In the genomic region with DNA sequence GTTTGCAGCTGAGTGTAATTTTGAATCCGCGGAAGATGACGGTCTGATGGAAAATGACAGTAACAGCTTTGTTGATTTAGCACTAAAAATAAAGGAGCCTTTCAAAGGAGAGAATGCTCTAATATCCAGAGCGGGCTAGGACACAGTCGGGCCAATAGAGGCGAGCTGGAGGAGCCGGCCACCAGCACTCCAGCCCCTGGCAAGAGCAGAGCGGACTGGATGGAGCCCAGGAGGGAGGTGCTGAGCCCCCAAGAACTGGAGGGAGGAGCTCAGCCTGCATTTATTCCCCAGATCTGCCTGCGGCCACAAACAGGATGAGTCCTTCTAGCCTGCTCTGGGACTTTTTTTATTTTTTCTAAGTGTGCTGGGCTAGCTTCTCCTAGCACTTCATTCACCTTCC, we compare ENCODE assay signal across 9 mouse cellular contexts.
DNase-seq lines count a peak whose midpoint lies in the region; ATAC-seq and TF ChIP-seq lines count a peak whose summit lies in the region.
"Had no signal": no experiment of that assay in that cellular context is flagged by ENCODE, and none has a peak within 500 bp of the region (broad histone marks: within the 10 kb centered on the region; RNA-seq: fewer than 3 reads in every experiment).

No protein-coding gene starts in this region.

- intact Hi-C loops in gastrocnemius, adult 2 months (cut with DNase I): no loop called here

- H3K36me3 ChIP-seq in kidney, adult 2 months (ENCODE audit: control insufficient read depth, insufficient read depth, low read length): no peaks in the 10 kb centered on the region

- no peak overlapping the region for H3K4me3 ChIP-seq in kidney, adult 2 months (ENCODE audit: insufficient read depth, low read depth, low read length)
- H3K4me3 ChIP-seq in gastrocnemius, adult 2 months: no peak overlapping the region

- H3K27ac ChIP-seq in kidney, adult 2 months (ENCODE audit: insufficient read depth, low read depth, low read length): no peak overlapping the region
- peak overlapping the region; percentile 35; the same call in 1 of the 2 replicates for H3K27ac ChIP-seq in gastrocnemius, adult 2 months

- ATAC-seq in megakaryocyte progenitor cell, adult 5-6 weeks (replicated peaks; ENCODE audit: poor library complexity): no peak
- ATAC-seq: Patski had no signal

- 61% methylated on average over 9 of the region's 9 CpGs for WGBS in kidney, adult 2 months

- H3K4me1 ChIP-seq in kidney, adult 2 months (ENCODE audit: control insufficient read depth, insufficient read depth, low read length): no peaks in the 10 kb centered on the region

- DNase-seq in kidney, postnatal 10 days: peak; percentile 30
- no peak for DNase-seq in kidney, adult 2 months
- peak; percentile 56 for DNase-seq in cerebellum, adult 9-11 months
- peak; percentile 78 for DNase-seq in gastrocnemius, adult 2 months
- peak; percentile 43 to 61 for DNase-seq in layer of hippocampus, postnatal 10 days (ENCODE audit: low spot score in 2 of 2)
- peak; percentile 10 for DNase-seq in right cerebral cortex, postnatal 25 days
- DNase-seq in MN1 (ENCODE audit: low spot score): no peak

- H3K27me3 ChIP-seq in kidney, adult 2 months (replicated peaks; ENCODE audit: control insufficient read depth, insufficient read depth, low read length): no peaks in the 10 kb centered on the region
- H3K27me3 ChIP-seq: Patski had no signal

- no peak for TF ChIP-seq CTCF in kidney, adult 2 months (conservative IDR thresholded peaks at IDR 0.05; ENCODE audit: insufficient read depth, insufficient read length, low read depth, low read length)
- TF ChIP-seq CTCF in gastrocnemius, adult 2 months (IDR thresholded peaks at IDR 0.05): no peak

- TF ChIP-seq POLR2A in kidney, adult 2 months (IDR thresholded peaks at IDR 0.05; ENCODE audit: low read depth, low read length): no peak

Comparison
In these comparisons a context has a peak if more than half of its experiments do, and no peak if none do; other contexts are left out.
1. DNase-seq: peak in kidney, postnatal 10 days (single experiment), cerebellum, adult 9-11 months (single experiment), gastrocnemius, adult 2 months (single experiment), layer of hippocampus, postnatal 10 days (2 of 2) and right cerebral cortex, postnatal 25 days (single experiment); none in kidney, adult 2 months (single experiment) and MN1 (single experiment).